Mouse (Mus musculus) stomach, postnatal 0 days (tissue): ENCODE results near the gene Gm9048. TPM values are rescaled to one million over a fixed set of nuclear protein-coding genes. Genes with fewer than 3 reads are reported as not detected.
"Not testable (repeated sequence)": the region's sequence is repeated elsewhere in the genome, so short reads cannot be mapped to it uniquely, and the experiment has no call there.

ENCODE experiments used
- ATAC-seq: fragments of 200-750 bp; cut with Nextera tagmentation; 2 replicates; pipeline ENCODE4 v1.8.0; 2017; ENCODE audit not compliant: low FRiP score, low TSS enrichment
- DNase-seq: peaks from one replicate; pipeline ENCODE4 v3.0.0-alpha.2; 2016; ENCODE audit warnings: low spot score
- H3K27ac ChIP-seq: fragments of 300-500 bp; sonication (generic); replicated peaks from 2 replicates; pipeline ENCODE4 v1.5.1; 2014; ENCODE audit warnings: mild to moderate bottlenecking, control low read depth
- H3K27me3 ChIP-seq: fragments of 300-500 bp; sonication (generic); 2 replicates; pipeline ENCODE4 v1.6.1; 2014; ENCODE audit warnings: low read length; ENCODE audit not compliant: control insufficient read depth, insufficient read depth
- H3K36me3 ChIP-seq: fragments of 300-500 bp; sonication (generic); 2 replicates; pipeline ENCODE4 v1.6.1; 2014; ENCODE audit warnings: low read length, mixed read lengths; ENCODE audit not compliant: control insufficient read depth, insufficient read depth
- H3K4me1 ChIP-seq: fragments of 300-500 bp; sonication (generic); replicated peaks from 2 replicates; pipeline ENCODE4 v1.6.1; 2014; ENCODE audit warnings: antibody characterized with exemption; ENCODE audit not compliant: control insufficient read depth, insufficient read depth
- H3K4me2 ChIP-seq: fragments of 300-500 bp; sonication (generic); replicated peaks from 2 replicates; pipeline ENCODE4 v1.6.1; 2014; ENCODE audit warnings: low read depth, mild to moderate bottlenecking, control low read depth, moderate library complexity
- H3K4me3 ChIP-seq: fragments of 300-500 bp; sonication (generic); 2 replicates; pipeline ENCODE4 v1.5.1; 2014; ENCODE audit warnings: low read depth, low read length, control low read depth
- H3K9ac ChIP-seq: fragments of 300-500 bp; sonication (generic); 2 replicates; pipeline ENCODE4 v1.6.1; 2014; ENCODE audit warnings: mild to moderate bottlenecking, low read length, control low read depth, mixed read lengths
- H3K9me3 ChIP-seq: fragments of 300-500 bp; sonication (generic); 2 replicates; pipeline ENCODE4 v1.6.1; 2016; ENCODE audit warnings: low read length; ENCODE audit not compliant: control insufficient read depth
- CTCF ChIP-seq: IDR thresholded peaks from 2 replicates; pipeline ENCODE4 v1.5.1; 2016; ENCODE audit warnings: antibody characterized with exemption, low read depth, mild to moderate bottlenecking, moderate library complexity
- EP300 ChIP-seq: optimal IDR thresholded peaks from 2 replicates; pipeline ENCODE3; 2016; ENCODE audit warnings: antibody characterized with exemption
- WGBS: fragments of 180-500 bp; shearing (Covaris S2); extraction: QIAGEN DNeasy Blood & Tissue Kit; methylation state at CpG from one replicate; pipeline ENCODE4 v1.1.7; 2014; 5-methylcytosine and 5-hydroxymethylcytosine counted together
- polyA plus RNA-seq: library from polyadenylated mRNA; unstranded; fragments of >200 nt; fragmentation: Nextera tagmentation; extraction: Ambion mirVana; gene quantifications from 2 replicates; pipeline ENCODE4 v1.2.1, GENCODE M21; 2015

Gene Gm9048
- polyA plus RNA-seq, 1 experiment from 2014 or later: not detected

- no peak for DNase-seq
- TF ChIP-seq EP300: no peak
- TF ChIP-seq CTCF: no peak
- H3K9me3 ChIP-seq: no peaks in the 10 kb centered on the region
- H3K9ac ChIP-seq: no peak overlapping the region
- no peak overlapping the region for H3K4me2 ChIP-seq
- no peaks in the 10 kb centered on the region for H3K36me3 ChIP-seq
- no peaks in the 10 kb centered on the region for H3K4me1 ChIP-seq
- no peak overlapping the region for H3K4me3 ChIP-seq
- 77% methylated on average over 8 of the region's 8 CpGs for WGBS
- H3K27ac ChIP-seq: no peak overlapping the region
- ATAC-seq: no peak
- H3K27me3 ChIP-seq: no peaks in the 10 kb centered on the region
Measured at GRCm38 (mm10) chr10:118319024-118319423, 29.5 kb downstream of the Gm9048 start.

DNA sequence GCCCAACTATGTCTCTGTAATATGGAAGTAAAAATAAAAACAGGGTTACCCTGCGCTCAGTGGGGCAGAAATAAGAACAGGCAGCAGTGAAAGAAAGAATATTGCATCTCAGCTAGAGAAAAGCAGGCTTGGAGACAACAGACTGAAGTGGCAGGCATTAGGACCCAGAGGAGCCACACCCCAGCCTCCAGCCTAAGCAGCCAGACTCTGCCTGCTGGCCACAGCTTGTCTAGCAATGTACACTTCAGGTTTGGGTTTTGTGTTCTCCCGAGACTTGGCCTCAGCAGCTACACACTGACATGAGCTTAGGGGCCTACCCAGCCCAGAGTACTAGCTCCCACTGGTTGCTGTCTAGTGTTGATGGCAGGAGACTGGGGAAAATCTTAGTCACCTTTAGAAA lies 46.3 kb downstream of the Gm9048 start:
- H3K9me3 ChIP-seq, H3K4me1 ChIP-seq, H3K27me3 ChIP-seq, H3K27ac ChIP-seq, H3K4me2 ChIP-seq, H3K9ac ChIP-seq, H3K36me3 ChIP-seq, ATAC-seq, H3K4me3 ChIP-seq, DNase-seq: not testable (repeated sequence)
- 45% methylated on average over 2 of the region's 2 CpGs for WGBS

Other genes with a start within 250 kb of the Gm9048 start
- gene Mdm1, start 206.9 kb downstream of the Gm9048 start, polyA plus RNA-seq: 4.5 and 5.3 TPM in 2 replicates
- gene Il22, start 143.7 kb downstream of the Gm9048 start, polyA plus RNA-seq: not detected in 2 replicates
- not detected in 2 replicates for gene Gm32717, start 107.9 kb downstream of the Gm9048 start, polyA plus RNA-seq
- not detected in 2 replicates for gene Gm32802, start 90.0 kb downstream of the Gm9048 start, polyA plus RNA-seq
- gene Iltifb, start 53.6 kb downstream of the Gm9048 start, polyA plus RNA-seq: not detected in 2 replicates
- gene Gm9040, start 21.7 kb downstream of the Gm9048 start, polyA plus RNA-seq: 0.05 TPM in 1 of 2 replicates, not detected in the other
- 0.05 TPM in 1 of 2 replicates, not detected in the other for gene Gm9044, start 16.3 kb downstream of the Gm9048 start, polyA plus RNA-seq
- 0.08 and 0.10 TPM in 2 replicates for gene Gm9045, start 10.8 kb downstream of the Gm9048 start, polyA plus RNA-seq
- not detected in 2 replicates for gene Gm9046, start 5.4 kb downstream of the Gm9048 start, polyA plus RNA-seq
- 0.08 and 0.10 TPM in 2 replicates for gene Gm9049, start 5.4 kb upstream of the Gm9048 start, polyA plus RNA-seq
- gene Ifng, start 92.4 kb upstream of the Gm9048 start, polyA plus RNA-seq: not detected in 2 replicates